Mouse (Mus musculus) induced T-regulatory cell, adult 2 months (primary cell): Measurements from ENCODE around the gene D630045J12Rik.

ENCODE experiments used
- DNase-seq: peaks from one replicate; pipeline ENCODE4 v3.0.0-alpha.2; 2012; ENCODE audit warnings: low read depth

The D630045J12Rik gene

DNA sequence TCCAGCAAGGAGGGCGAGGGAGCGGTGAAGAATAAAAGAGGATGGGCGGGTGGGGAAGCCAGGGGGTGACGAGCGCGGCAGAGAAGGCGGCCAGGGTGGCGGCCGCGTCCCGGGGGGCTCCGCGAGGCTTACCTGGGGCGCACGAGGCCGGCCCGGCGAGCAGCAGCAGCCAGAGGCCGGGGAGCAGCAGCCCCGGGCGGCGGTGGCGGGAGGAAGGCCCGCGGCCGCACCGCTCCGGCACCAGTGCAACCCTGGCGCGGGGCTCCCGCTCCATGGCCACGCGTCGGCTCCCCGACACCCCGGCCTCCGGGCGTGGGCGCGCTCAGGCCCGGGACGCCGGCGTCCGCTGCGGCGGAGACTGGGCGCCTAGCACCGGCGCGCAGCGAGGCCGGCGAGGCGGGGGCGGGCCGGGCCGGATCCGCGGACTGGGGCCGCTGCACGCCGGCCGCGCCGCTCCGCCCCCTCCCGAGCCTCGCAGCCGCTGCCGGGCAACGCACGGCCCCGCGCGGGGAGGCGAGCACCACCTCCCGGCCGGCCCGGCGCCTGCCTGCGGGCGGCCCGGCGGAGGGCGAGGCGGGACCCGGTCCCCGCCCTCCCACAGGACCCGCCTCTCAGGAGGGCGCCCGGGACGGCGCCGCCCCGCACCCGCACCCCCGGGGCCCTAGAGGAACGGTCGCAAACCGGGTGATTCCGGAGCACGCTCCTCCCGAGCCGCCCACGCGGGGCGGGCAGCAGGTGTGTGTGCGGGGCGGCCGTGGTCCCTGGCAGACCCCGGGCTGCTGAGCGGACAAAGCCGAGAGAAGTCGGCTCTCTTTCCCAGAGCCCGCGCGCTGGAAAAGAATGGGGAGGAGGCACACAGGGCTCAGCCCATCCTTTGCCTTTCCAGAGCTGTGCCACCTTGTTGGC lies at the start of gene D630045J12Rik:
D630045J12Rik (minus strand) TSS at position 274 of the 906 bp plus-strand sequence.
- peak; percentile 61 for DNase-seq

DNA sequence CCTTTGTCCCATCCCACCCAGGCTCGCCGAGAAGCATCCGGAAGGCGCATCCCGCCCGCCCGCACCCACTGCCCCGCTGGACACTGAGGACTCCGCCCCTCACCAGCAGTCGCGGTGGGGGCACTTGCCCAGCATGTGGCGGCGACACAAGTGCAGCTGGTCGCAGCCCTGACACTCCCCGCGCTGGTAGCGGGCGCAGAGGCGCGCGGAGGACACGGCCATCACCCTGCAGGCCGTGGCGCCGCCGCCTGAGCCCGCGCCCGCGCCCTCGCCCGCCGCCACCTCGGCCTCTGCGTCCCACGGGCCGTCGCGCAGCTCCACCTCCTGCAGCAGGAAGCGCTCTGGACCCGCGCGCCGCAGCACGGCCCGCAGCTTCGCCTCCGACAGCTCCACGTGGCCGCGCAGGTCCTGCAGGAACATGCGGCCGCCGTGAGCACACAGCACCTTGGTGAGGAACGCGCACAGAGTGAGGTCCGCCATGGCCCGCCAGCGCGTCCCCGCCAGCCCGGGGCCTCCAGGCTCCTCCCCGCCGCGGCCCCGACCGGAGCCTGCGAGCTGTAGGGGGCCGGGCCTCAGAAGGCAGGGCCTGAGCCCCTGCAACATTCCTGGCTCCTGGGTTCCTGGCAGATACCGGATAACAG lies 45.1 kb upstream of the D630045J12Rik start, which contains the start of gene Zc3hav1l:
Zc3hav1l (minus strand) TSS at position 499 of the 641 bp plus-strand sequence.
- peak; percentile 67 for DNase-seq

DNA sequence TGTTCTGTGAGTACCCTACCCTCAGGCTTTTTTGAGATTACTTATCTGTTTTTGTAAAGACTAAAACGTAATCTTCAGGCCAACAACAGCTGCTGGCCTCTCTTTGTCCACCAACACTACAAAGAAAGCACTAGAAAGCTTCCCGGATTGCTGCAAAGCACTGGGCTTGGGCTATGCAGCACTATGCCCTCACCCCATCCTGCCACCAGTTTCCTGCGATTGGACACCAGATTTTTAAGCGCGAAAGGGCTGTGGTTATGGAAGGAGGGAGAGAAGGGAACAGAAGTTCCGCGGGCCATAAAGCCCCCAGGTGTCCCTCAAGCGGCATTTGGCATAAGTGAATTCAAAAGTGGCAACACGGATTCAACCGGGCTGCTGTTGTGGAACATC lies 44.4 kb upstream of the D630045J12Rik start:
- DNase-seq = peak; percentile 39

DNA sequence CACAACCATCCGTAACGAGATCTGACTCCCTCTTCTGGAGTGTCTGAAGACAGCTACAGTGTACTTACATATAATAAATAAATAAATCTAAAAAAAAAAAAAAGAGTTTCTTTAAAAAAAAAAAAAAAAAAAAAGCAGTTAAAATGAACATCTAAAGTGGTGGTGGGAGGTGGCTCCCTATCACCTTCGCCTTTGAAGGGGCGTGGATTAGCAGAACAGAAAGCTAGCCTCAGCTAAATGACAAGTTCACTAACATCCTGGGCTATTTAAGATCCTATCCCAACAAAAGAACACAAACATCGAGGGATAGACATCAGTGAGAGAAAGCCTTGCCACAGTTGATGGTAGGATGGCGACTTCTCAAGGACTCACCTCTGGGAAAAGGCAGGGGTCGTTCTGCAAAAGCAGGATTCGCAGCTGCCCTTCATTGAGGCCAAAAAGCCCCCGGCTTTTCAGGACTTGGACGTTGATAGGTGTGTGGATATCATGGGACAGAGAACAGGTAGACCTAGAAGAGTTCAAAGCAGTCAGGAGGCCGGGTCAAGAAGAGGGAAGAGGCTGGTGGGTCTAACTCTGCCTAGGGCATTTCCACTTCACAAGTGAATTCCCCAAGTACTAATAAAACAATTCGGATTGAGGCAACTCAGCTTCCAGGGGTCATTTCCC lies 43.9 kb upstream of the D630045J12Rik start:
- peak; percentile 21 for DNase-seq

DNA sequence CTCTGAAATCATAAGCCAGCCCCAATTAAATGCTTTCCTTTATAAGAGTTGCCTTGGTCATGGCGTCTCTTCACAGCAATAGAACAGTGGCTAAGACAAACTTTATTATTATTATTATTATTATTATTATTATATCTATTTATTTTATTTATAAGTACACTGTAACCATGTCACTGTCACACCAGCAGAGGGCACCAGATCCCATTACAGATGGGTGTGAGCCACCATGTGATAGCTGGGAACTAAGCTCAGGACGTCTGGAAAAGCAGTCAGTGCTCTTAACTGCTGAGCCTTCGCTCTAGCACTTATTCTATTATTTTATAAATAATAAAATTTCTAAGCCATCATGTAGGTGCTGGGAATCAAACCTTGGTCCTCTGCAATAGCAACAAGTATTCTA lies 39.9 kb upstream of the D630045J12Rik start:
- no peak for DNase-seq

DNA sequence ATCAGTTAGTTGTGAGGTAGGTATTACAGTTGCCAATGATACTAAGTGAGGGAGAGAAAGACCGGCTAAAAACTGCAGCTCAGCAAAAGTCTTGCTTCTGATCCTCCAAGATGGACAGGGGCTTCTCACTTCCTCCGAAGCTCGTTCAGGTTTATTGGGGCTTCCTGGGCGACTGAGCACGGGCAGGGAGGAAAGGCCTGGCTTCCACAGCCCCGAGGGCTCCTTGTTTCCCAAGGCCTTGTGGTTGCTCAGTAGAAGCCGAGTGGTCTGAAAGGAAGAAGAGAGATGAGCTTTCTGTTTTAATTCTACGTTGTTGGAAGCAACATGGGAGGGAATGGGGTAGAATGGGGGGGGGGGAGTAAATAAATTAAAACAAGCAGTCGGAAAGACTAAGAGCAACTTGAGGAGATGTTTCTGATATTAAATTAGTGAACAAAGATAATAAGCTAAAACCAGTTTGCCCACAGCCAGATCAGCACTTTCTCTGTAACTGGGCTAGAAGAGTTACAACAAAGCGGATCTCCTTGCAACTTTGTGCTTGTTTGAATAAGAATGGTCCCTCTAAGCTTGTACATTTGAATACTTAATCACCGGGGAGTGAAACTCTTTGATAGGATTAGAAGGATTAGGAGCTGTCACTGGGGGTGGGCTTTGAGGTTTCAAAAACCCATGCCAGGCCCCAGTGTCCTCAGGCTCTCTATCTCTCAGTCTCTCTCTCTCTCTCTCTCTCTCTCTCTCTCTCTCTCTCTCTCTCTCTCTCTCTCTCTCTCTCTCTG lies 39.2 kb upstream of the D630045J12Rik start:
- no peak for DNase-seq

DNA sequence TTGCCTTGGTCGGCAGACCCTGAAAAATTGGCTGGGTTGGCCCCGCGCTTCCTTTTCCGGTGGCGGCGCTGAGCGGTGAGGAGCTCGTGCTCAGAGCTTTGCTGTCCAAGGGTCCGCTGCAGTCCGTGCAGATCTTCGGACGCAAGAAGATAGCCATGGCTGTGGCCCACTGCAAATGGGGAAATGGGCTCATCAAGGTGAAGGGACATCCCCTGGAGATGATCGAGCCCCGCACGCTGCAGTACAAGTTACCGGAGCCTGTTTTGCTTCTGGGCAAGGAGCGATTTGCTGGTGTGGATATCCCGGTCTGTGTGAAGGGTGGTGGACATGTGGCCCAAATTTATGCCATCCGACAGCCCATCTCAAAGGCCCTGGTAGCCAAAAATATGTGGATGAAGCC lies 30.6 kb upstream of the D630045J12Rik start:
- DNase-seq = no peak

DNA sequence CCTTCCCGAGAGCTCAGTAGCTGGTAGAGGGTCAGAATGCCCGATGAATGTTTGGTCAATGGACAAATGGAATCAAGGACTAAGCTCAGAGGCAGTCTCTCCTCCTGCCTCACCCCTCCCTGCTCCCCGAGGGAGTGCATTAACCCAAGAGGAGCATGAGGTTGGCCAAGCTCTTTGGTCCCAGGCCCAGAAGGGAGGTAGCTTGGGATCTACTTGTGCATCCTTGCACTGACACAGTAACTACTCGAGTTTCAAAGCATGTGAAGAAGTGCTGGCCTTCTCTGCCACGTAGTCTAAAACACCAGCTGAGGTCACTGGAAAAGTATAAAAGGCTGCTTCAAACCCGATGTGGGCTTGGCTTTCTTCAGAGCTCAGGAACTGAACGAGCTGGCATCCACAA lies 10.7 kb upstream of the D630045J12Rik start:
- DNase-seq = no peak

DNA sequence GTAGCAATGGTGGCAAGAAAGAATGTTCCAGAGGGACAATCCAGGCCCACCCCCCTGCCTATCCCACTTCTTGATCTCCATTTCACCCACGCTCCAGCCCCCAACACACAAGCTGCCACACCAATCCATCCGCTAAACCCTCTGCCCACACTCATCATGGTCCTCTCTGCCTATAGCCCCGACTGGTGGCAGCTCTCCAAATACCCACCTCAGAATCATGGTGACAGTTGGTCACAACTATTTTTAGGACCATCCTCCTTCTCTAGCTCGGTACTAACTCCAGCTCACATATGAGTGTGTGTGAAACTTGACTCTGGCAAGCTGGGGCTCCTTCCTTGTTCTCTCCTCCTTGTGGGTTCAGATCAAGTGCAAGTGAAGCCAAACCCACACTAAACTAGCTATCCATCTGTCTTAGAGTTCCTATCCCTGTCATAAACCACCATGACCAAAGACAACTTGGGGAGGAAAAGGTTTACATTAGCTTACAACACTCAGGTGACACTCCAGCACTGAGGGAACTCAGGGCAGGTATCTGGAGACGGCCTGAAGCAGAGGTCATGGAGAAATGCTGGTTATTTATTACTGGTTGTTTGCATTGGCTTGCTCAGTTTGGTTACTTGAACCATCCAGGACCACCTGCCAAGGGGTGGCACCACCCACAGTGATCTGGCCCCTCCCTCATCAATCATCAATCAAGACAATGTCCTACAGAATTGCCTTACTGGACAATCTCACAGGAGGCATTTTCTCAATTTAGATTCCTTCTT lies 9.8 kb upstream of the D630045J12Rik start:
- no peak for DNase-seq

DNA sequence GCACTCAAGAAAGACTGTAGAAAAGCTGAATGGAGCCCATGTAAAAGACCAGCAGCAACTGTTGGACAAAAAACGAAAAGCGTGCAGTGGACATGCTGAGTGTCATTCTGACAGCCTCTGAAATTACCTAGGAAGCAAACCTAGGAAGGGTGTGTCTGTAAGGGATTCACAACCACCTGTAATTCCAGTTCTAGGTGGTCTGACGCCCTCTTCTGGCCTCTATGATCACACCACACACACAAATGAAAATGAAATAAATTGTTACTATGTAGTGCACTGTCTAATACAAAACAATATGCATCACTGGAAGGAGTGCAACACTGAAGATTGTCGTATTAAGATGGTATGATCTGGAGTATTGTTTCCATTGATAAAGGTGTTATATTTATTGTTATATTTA lies 8.1 kb upstream of the D630045J12Rik start:
- DNase-seq = no peak

DNA sequence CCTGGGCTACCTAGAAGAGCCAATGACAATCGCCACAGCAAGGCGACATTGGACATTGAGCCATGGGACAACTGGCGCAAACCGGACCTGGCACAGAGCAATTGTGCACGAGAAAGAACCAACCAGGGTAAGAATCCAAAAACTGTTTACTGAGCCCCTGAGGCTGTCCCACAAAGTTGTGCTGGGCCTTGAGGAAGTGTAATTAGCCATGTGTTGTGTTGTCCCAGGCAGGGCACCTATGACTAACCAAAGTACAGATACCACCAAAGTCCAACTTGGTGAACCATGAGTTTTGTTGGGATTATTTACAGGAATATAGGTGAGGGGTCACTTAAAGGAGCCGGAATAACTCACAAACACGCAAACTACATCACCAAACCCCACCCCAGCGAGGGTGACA lies 3.7 kb upstream of the D630045J12Rik start:
- no peak for DNase-seq

DNA sequence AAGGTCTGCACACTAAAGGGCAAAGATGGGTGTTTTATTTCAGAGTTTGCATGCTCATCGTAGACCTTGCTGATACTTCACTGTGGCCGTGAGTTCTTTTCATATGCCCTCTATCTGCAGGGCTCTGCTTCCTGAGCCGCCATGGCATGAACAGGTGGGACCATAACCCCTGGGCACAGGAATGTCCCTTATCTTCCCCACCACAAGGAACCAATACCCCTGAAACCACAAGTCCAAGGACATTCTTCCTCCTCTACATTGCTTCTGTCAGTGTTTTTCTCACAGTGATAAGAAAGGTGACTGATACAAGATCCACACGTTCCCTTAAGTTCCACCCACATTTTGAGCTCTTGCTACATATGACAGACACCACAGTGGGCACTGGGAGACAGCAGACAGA lies 3.0 kb upstream of the D630045J12Rik start:
- DNase-seq = no peak

DNA sequence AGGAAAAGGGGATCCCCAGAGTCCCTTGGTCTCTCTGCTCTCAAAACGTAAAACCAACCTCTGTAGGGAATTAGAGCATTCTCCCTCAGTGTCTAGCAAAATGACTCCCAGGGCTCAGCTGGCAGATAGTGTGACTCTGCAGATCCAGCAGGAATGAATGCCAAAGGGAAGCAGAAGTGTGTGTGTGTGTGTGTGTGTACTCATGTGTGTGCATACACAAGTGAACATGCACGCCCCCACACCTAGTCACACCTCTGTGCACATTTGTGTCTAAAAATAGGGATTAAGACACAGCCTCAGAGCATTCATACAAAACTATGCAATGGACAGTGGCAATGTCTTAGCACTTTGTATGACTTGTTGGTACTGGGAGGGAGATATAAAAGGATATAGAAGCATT lies 2.0 kb upstream of the D630045J12Rik start:
- DNase-seq = no peak

DNA sequence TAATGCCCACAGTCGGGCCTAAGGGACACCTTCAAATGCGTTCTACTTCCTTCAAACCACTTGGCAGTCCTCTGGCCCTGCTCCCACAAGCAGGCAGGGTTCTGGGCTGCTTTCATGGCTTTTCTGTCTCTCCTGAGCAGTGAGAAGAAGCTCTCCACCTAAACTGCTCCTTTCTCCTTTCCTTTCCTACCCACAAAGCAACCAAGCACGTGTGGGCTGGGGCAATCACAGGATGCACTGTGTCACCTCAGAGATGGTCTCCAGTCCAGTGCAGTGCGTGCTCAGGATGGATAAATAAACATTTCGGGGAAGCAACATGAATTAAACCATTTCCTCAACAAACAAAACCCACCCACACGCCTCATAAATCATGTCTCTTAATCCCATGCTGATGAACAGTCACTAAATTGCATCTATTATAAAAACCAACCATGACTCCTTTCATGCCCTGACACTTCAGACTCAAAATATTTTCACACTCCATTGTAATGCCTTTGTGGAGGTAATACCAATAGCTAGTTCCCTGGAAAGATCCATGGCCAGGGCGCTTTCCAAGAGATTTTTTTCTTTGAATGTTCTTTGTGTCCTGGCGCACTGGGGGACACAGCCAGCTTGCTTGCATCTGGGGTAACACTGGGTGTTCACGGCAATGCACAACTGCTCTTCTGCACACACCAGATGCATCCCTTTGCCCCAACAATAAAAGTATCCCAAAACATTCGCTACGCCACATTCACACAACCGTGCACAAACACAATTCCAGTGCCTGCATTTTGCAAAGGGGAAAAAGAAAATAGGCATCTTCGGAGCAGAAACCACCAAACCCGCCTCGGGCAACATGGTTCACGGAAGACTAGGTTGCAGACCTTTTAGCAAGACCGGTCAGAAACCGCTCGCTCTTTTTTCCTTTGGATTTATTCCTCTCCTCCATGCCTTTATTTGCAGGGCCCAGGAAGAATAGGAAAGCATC lies 758 bp downstream of the D630045J12Rik start:
- DNase-seq = peak; percentile 11

DNA sequence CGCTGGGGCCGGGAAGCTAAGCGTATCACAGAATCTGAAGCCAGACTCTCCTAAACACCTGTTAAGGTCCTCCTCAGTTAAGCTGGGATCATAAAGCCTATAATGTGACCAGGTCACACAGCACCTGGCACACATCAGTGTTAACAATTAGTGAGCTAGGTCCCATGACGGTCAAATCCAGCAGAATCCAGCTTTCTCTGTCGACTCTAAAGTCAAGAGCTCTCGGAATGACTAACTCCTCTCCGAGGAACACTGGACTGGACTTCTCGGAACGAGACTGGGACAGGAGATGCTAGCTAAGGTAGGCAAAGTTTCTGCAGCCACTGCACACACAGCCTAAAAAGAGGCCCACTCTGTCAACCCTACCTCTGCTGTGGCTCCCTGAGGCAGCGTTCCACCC lies 1.7 kb downstream of the D630045J12Rik start:
- no peak for DNase-seq

DNA sequence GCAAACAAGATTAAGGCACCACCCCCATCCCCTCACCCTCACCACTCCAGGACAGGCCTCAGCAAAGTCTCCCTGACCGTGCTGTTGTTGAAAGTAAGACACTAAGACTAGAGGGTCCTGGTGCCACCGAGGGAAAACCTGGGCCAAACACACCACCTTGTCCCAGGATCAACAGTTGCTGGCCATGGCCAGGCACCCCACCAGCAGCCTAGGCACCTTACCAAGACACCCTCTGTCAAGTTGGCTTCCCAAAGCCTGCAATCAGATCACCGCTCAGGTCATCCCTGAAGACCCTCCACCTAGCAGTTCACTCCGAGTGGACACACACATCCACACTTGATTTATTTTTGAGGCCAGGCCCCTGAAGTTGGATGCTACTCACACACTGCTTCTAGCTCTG lies 2.3 kb downstream of the D630045J12Rik start:
- no peak for DNase-seq

DNA sequence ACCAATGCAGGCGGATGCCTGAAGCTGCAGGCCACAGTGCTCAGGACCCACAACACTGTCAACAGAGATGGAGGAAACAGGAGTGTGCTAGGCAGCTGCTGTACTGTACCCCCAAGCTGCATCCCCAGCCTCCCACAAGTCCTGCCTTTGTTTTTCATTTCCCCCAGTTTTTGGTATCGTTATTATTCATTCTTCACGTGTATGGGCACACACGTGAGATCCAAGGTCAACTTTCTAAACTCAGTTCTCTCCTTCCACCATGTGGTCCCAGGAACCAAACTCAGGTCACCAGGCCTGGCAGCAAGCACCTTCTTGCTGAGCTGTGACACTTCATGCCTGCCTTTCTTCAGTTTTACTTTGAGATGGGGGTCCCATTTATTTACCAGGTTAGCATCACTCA lies 6.4 kb downstream of the D630045J12Rik start:
- no peak for DNase-seq

DNA sequence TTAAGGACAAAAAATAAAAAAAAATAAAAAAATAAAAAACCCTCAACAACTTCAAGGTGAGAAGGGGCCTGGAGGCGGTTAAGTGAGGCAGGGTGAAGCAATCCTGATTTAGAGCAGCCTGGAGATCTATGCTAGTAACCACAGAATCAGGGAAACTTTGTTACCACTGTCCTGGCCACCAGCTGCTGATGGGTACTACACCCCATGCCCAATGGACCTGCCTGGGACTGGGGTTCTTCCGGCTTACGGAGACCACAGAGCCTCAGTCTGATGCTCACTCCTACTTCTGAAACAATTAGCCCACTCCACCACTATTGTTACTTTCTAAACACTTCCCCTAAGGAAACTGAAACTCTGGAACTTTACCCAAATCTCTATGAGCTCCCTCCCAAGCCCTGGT lies 9.0 kb downstream of the D630045J12Rik start:
- no peak for DNase-seq

DNA sequence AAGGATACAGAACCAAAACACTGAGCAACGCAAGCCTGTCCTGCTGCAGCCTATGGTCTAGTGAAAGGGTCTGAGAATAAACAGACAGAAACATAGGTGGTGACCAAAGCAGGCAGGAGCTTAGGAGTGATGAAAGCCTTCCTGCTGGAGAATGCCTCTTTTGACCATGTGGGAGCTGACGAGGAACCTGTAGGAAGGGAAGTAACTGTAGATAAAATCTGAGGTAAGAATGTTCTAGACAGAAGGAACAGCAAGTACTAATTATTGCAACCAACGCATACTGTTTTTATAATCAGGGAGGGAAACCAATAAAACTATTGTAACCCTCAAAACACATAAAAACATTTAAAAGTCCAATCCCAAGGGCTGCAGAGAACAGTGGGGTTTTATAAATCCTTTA lies 9.6 kb downstream of the D630045J12Rik start:
- DNase-seq = no peak

DNA sequence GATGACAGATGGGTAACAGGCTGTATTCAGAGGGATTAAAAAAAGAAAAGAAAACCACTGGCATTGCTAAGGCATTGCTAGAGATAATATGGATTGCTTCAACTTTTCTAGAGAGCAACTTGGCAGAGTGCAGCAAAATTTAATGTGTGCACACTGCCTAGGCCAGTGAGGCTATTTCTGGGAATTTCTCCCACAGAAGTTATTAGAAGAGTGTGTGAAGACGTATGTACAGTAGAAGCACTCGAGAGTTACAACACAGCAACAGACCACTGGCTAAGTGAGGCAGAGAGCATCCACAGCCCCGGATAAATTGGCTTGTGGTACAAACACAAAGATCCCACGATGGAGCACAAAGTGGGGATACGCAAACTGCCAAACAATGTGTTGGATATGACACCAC lies 11.0 kb downstream of the D630045J12Rik start:
- DNase-seq = no peak
